Mouse (Mus musculus) cerebellum, postnatal 25 days (tissue): ENCODE data around the gene Degs1.

Experiments
- DNase-seq, 2 experiments: peaks; one replicate each; pipeline ENCODE4 v3.0.0; 2021; ENCODE audit warnings: mixed read lengths in 2 of 2

The Degs1 gene

GRCm38 (mm10) chr1:182280046-182280445, 2.6 kb downstream of the Degs1 start:
- DNase-seq: no peak

GRCm38 (mm10) chr1:182279436-182279835, 3.2 kb downstream of the Degs1 start:
- no peak for DNase-seq

- DNase-seq: no peak
Measured at GRCm38 (mm10) chr1:182275109-182275508, 7.5 kb downstream of the Degs1 start.

- no peak for DNase-seq
Measured at GRCm38 (mm10) chr1:182271632-182272031, 11.0 kb downstream of the Degs1 start.

- DNase-seq: no peak
Measured at GRCm38 (mm10) chr1:182271130-182271529, 11.5 kb downstream of the Degs1 start.

- DNase-seq: no peak
Measured at GRCm38 (mm10) chr1:182268317-182268716, 14.3 kb downstream of the Degs1 start.

GRCm38 (mm10) chr1:182266028-182266525, 16.5 kb downstream of the Degs1 start:
- no peak for DNase-seq

GRCm38 (mm10) chr1:182256041-182256680, 26.4 kb downstream of the Degs1 start:
- no peak for DNase-seq

- no peak for DNase-seq
Measured at GRCm38 (mm10) chr1:182255031-182255430, 27.6 kb downstream of the Degs1 start.

- DNase-seq: no peak
Measured at GRCm38 (mm10) chr1:182254618-182255017, 28.0 kb downstream of the Degs1 start.

- no peak for DNase-seq
Measured at GRCm38 (mm10) chr1:182253756-182254534, 28.7 kb downstream of the Degs1 start.

GRCm38 (mm10) chr1:182252534-182253171, 30.0 kb downstream of the Degs1 start:
- no peak for DNase-seq

- DNase-seq: no peak
Measured at GRCm38 (mm10) chr1:182250734-182251133, 31.9 kb downstream of the Degs1 start.

- peak in 1 of 2 experiments; percentile 18 for DNase-seq
Measured at GRCm38 (mm10) chr1:182249298-182249697, 33.3 kb downstream of the Degs1 start.

GRCm38 (mm10) chr1:182245003-182245402, 37.6 kb downstream of the Degs1 start:
- DNase-seq: no peak

GRCm38 (mm10) chr1:182238056-182238703, 44.4 kb downstream of the Degs1 start:
- DNase-seq: no peak

GRCm38 (mm10) chr1:182237386-182237785, 45.2 kb downstream of the Degs1 start:
- DNase-seq: peak in 1 of 2 experiments; percentile 46

- DNase-seq: no peak
Measured at GRCm38 (mm10) chr1:182235174-182235573, 47.4 kb downstream of the Degs1 start.

GRCm38 (mm10) chr1:182229381-182229780, 53.2 kb downstream of the Degs1 start:
- DNase-seq: no peak

GRCm38 (mm10) chr1:182227141-182227963, 55.3 kb downstream of the Degs1 start:
- DNase-seq: no peak

- DNase-seq: no peak
Measured at GRCm38 (mm10) chr1:182226261-182226660, 56.3 kb downstream of the Degs1 start.
